Mouse (Mus musculus): ENCODE data around the gene Ptprm.

DNA sequence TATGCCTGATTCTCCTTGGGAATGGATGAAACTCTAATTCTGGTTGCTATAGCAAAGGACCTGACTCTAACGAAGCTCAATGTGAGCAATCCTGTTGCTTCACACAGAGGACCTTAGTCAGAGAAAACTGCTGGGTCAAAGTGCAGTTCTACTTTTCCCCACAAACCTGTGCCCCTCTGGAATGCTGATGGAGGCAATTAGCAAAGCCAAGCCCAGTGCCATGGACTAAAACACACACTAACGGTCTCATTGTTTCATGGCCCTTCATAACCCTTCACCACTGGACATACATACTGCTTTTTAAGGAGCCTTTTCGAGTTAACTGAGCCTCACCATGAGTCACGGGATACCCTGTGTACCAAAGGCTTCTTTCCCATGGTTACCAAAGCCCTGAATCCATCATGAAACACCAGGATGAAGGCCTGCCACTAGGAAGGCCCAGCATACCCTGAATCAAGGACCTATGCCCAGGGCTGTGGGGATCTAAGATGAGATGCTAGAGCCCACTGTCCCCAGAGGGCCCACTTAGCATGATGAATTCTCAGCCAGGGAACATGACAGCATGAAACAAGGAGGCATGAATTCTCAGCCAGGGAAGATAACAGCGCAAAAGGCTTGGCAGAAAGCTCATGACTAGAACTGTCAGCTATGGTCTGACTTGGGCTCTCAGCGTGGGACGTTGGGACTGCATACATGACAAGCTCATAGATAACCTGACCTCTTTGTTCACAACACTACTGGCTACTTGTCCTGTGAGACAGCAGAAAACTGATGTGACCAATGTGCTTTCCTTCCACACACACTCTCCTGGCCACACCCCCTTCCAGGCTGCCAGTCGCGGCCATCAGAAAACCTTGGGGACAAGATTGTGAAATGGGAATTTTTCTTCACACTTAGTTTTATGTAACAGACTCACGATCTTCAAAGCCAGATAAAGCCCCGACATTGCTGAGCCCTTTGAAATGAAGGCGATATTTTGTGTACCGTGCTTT, 57.4 kb downstream of the Ptprm start:
- TF ChIP-seq CTCF (IDR thresholded peaks at IDR 0.05; ENCODE audit: insufficient read depth, low read depth, low read length) (no peak), POLR2A (IDR thresholded peaks at IDR 0.05; ENCODE audit: insufficient read depth, low read depth, low read length) (no peak)
